Mouse (Mus musculus) lung, postnatal 0 days (tissue): ENCODE data around the gene Hs1bp3. TPM values are rescaled to one million over a fixed set of nuclear protein-coding genes. Genes with fewer than 3 reads are reported as not detected.
A peak's percentile ranks its signal among the peaks of the same experiment; 100 is the strongest.

Experiments
- ATAC-seq: fragments of 200-750 bp; cut with Nextera tagmentation; 2 replicates; pipeline ENCODE4 v1.8.0; 2017; ENCODE audit warnings: moderate library complexity
- DNase-seq: peaks from one replicate; pipeline ENCODE4 v3.0.0-alpha.2; 2016; ENCODE audit warnings: low spot score
- H3K27ac ChIP-seq: fragments of 300-500 bp; sonication (generic); 2 replicates; pipeline ENCODE4 v1.5.1; 2014; ENCODE audit warnings: antibody characterized with exemption, mild to moderate bottlenecking, low read length, mixed read lengths
- H3K27me3 ChIP-seq: fragments of 300-500 bp; sonication (generic); replicated peaks from 2 replicates; pipeline ENCODE4 v1.6.1; 2014; ENCODE audit warnings: low read length, mixed read lengths; ENCODE audit not compliant: insufficient read depth
- H3K36me3 ChIP-seq: fragments of 300-500 bp; sonication (generic); 2 replicates; pipeline ENCODE4 v1.6.1; 2014; ENCODE audit warnings: low read length, mixed read lengths; ENCODE audit not compliant: insufficient read depth
- H3K4me1 ChIP-seq: fragments of 300-500 bp; sonication (generic); 2 replicates; pipeline ENCODE4 v1.6.1; 2014; ENCODE audit warnings: antibody characterized with exemption, low read depth, low read length, mixed read lengths; ENCODE audit not compliant: insufficient read depth
- H3K4me2 ChIP-seq: fragments of 300-500 bp; sonication (generic); replicated peaks from 2 replicates; pipeline ENCODE4 v1.6.1; 2014; ENCODE audit warnings: low read depth, mild to moderate bottlenecking, low read length, moderate library complexity, mixed read lengths
- H3K4me3 ChIP-seq: fragments of 300-500 bp; sonication (generic); 2 replicates; pipeline ENCODE4 v1.5.1; 2014; ENCODE audit warnings: low read depth, low read length
- H3K9ac ChIP-seq: fragments of 300-500 bp; sonication (generic); replicated peaks from 2 replicates; pipeline ENCODE4 v1.6.1; 2014; ENCODE audit warnings: low read depth, mild to moderate bottlenecking
- H3K9me3 ChIP-seq: fragments of 300-500 bp; sonication (generic); 2 replicates; pipeline ENCODE4 v1.6.1; 2016; ENCODE audit warnings: low read length, mixed read lengths
- CTCF ChIP-seq: IDR thresholded peaks from 2 replicates; pipeline ENCODE4 v1.5.1; 2016; ENCODE audit warnings: antibody characterized with exemption, mild to moderate bottlenecking
- EP300 ChIP-seq: IDR thresholded peaks from 2 replicates; pipeline ENCODE4 v1.6.1; 2016; ENCODE audit warnings: antibody characterized with exemption, mild to moderate bottlenecking, control low read depth
- WGBS: fragments of 180-500 bp; shearing (Covaris S2); extraction: QIAGEN DNeasy Blood & Tissue Kit; methylation state at CpG from one replicate; pipeline ENCODE4 v1.1.7; 2014; 5-methylcytosine and 5-hydroxymethylcytosine counted together
- polyA plus RNA-seq: library from polyadenylated mRNA; unstranded; fragments of >200 nt; fragmentation: Nextera tagmentation; extraction: Ambion mirVana; gene quantifications from 2 replicates; pipeline ENCODE4 v1.2.1, GENCODE M21; 2015

The Hs1bp3 gene
- polyA plus RNA-seq, 1 experiment from 2014 or later: 8.7 TPM

- H3K9me3 ChIP-seq: no peaks in the 10 kb centered on the region
- peak; percentile 82 for DNase-seq
- H3K4me2 ChIP-seq: no peak overlapping the region
- peak overlapping the region; percentile 85 for H3K27ac ChIP-seq
- TF ChIP-seq EP300 (peak; percentile 98), CTCF (no peak)
- H3K27me3 ChIP-seq: no peaks in the 10 kb centered on the region
- 0 out of 2 replicates have a peak overlapping the region, but pooled peaks have one; percentile 20 for H3K9ac ChIP-seq
- no peak overlapping the region for H3K4me3 ChIP-seq
- H3K36me3 ChIP-seq: peaks cover 6% of the 10 kb centered on the region; the same call in 1 of the 2 replicates
- peaks cover 10% of the 10 kb centered on the region; the same call in 1 of the 2 replicates for H3K4me1 ChIP-seq
- 36% methylated on average over 9 of the region's 9 CpGs for WGBS
- peak; percentile 76 for ATAC-seq
Observed at GRCm38 (mm10) chr12:8344897-8345296, 31.7 kb downstream of the Hs1bp3 start.

GRCm38 (mm10) chr12:8345539-8345938 is 32.3 kb downstream of the Hs1bp3 start:
- no peak overlapping the region for H3K9ac ChIP-seq
- no peak for ATAC-seq

GRCm38 (mm10) chr12:8347746-8348462 is 34.7 kb downstream of the Hs1bp3 start:
- Histone ChIP-seq H3K27me3 (no peaks in the 10 kb centered on the region), H3K27ac (peak overlapping the region; percentile 77), H3K9ac (no peak overlapping the region), H3K36me3 (no peaks in the 10 kb centered on the region), H3K4me2 (no peak overlapping the region), H3K4me1 (peaks cover 15% of the 10 kb centered on the region; the same call in 1 of the 2 replicates), H3K9me3 (no peaks in the 10 kb centered on the region), H3K4me3 (no peak overlapping the region)
- no peak for ATAC-seq
- DNase-seq: no peak
- TF ChIP-seq EP300: no peak
- no peak for TF ChIP-seq CTCF
- WGBS: 69% methylated on average over 8 of the region's 8 CpGs

More at GRCm38 (mm10) chr12:8345539-8345938, 32.3 kb downstream of the Hs1bp3 start:
- Histone ChIP-seq H3K4me1 (peaks cover 15% of the 10 kb centered on the region; the same call in 1 of the 2 replicates), H3K9me3 (no peaks in the 10 kb centered on the region), H3K36me3 (peaks cover 6% of the 10 kb centered on the region; the same call in 1 of the 2 replicates), H3K4me3 (no peak overlapping the region), H3K27ac (peak overlapping the region; percentile 85), H3K4me2 (no peak overlapping the region), H3K27me3 (no peaks in the 10 kb centered on the region)
- 89% methylated on average over 5 of the region's 5 CpGs for WGBS
- DNase-seq: no peak
- no peak for TF ChIP-seq CTCF
- no peak for TF ChIP-seq EP300

- Histone ChIP-seq H3K9me3 (no peaks in the 10 kb centered on the region), H3K27ac (peak overlapping the region; percentile 77), H3K4me2 (no peak overlapping the region), H3K36me3 (no peaks in the 10 kb centered on the region), H3K4me3 (no peak overlapping the region), H3K27me3 (no peaks in the 10 kb centered on the region), H3K9ac (no peak overlapping the region), H3K4me1 (peaks cover 15% of the 10 kb centered on the region; the same call in 1 of the 2 replicates)
- 41% methylated on average over 9 of the region's 9 CpGs for WGBS
- ATAC-seq (peak; percentile 61), DNase-seq (peak; percentile 87)
- TF ChIP-seq EP300 (peak; percentile 44), CTCF (no peak)
Observed at GRCm38 (mm10) chr12:8348733-8349513, 35.7 kb downstream of the Hs1bp3 start.

GRCm38 (mm10) chr12:8351025-8351903 is 38.0 kb downstream of the Hs1bp3 start:
- H3K9ac ChIP-seq: no peak overlapping the region
- WGBS: 22% methylated on average over 4 of the region's 4 CpGs
- ATAC-seq: peak; percentile 80
- peak; percentile 92 for DNase-seq
- H3K4me1 ChIP-seq: peaks cover 9% of the 10 kb centered on the region; the same call in 1 of the 2 replicates
- no peaks in the 10 kb centered on the region for H3K27me3 ChIP-seq
- TF ChIP-seq CTCF: no peak; the same call in 1 of the 2 replicates
- peak; percentile 90 for TF ChIP-seq EP300
- no peaks in the 10 kb centered on the region for H3K9me3 ChIP-seq
- H3K36me3 ChIP-seq: no peaks in the 10 kb centered on the region
- peak overlapping the region; percentile 80 for H3K27ac ChIP-seq
- no peak overlapping the region for H3K4me2 ChIP-seq
- H3K4me3 ChIP-seq: no peak overlapping the region
